Mouse (Mus musculus) kidney, embryonic 14.5 days (tissue): Measurements from ENCODE around the gene Dnal1. TPM values are rescaled to one million over a fixed set of nuclear protein-coding genes. Genes with fewer than 3 reads are reported as not detected.
A peak's percentile ranks its signal among the peaks of the same experiment; 100 is the strongest.

Source experiments
- ATAC-seq: fragments of 200-750 bp; cut with Nextera tagmentation; 2 replicates; pipeline ENCODE4 v1.8.0; 2017; ENCODE audit warnings: moderate number of reproducible peaks, mild to moderate bottlenecking, moderate TSS enrichment, moderate library complexity; ENCODE audit not compliant: low FRiP score, low TSS enrichment
- H3K27ac ChIP-seq: fragments of 300-500 bp; sonication (generic); 2 replicates; pipeline ENCODE4 v1.5.1; 2014; ENCODE audit warnings: low read depth, mild to moderate bottlenecking, low read length, moderate library complexity, mixed read lengths
- H3K27me3 ChIP-seq: fragments of 300-500 bp; sonication (generic); 2 replicates; pipeline ENCODE4 v1.6.1; 2014; ENCODE audit warnings: mild to moderate bottlenecking, low read length; ENCODE audit not compliant: control insufficient read depth, insufficient read depth
- H3K36me3 ChIP-seq: fragments of 300-500 bp; sonication (generic); 2 replicates; pipeline ENCODE4 v1.6.1; 2014; ENCODE audit warnings: low read length, mixed read lengths; ENCODE audit not compliant: control insufficient read depth, insufficient read depth
- H3K4me1 ChIP-seq: fragments of 300-500 bp; sonication (generic); 2 replicates; pipeline ENCODE4 v1.6.1; 2014; ENCODE audit warnings: low read length, mixed read lengths; ENCODE audit not compliant: control insufficient read depth, insufficient read depth
- H3K4me2 ChIP-seq: fragments of 300-500 bp; sonication (generic); replicated peaks from 2 replicates; pipeline ENCODE4 v1.6.1; 2014; ENCODE audit warnings: low read depth, mild to moderate bottlenecking, low read length
- H3K4me3 ChIP-seq: fragments of 300-500 bp; sonication (generic); 2 replicates; pipeline ENCODE4 v1.5.1; 2014; ENCODE audit warnings: mild to moderate bottlenecking, low read length
- H3K9ac ChIP-seq: fragments of 300-500 bp; sonication (generic); 2 replicates; pipeline ENCODE4 v1.6.1; 2014; ENCODE audit warnings: low read depth, mild to moderate bottlenecking, low read length, moderate library complexity
- H3K9me3 ChIP-seq: fragments of 300-500 bp; sonication (generic); 2 replicates; pipeline ENCODE4 v1.6.1; 2016; ENCODE audit warnings: low read length; ENCODE audit not compliant: control insufficient read depth
- WGBS: fragments of 180-500 bp; shearing (Covaris S2); extraction: QIAGEN DNeasy Blood & Tissue Kit; methylation state at CpG from one replicate; pipeline ENCODE4 v1.1.7; 2014; 5-methylcytosine and 5-hydroxymethylcytosine counted together
- polyA plus RNA-seq: library from polyadenylated mRNA; unstranded; fragments of >200 nt; fragmentation: Nextera tagmentation; extraction: Ambion mirVana; gene quantifications from 2 replicates; pipeline ENCODE4 v1.2.1, GENCODE M21; 2014

Gene Dnal1
- polyA plus RNA-seq, 1 experiment from 2014 or later = 5.1 TPM

GRCm38 (mm10) chr12:84190151-84190820 is 76.1 kb downstream of the Dnal1 start:
- Histone ChIP-seq H3K9ac (no peak overlapping the region), H3K36me3 (no peaks in the 10 kb centered on the region), H3K4me3 (no peak overlapping the region; the same call in 1 of the 2 replicates), H3K27ac (no peak overlapping the region), H3K4me1 (peaks cover 63% of the 10 kb centered on the region), H3K9me3 (0 out of 2 replicates have a peak, but pooled peaks cover 4% of the 10 kb centered on the region), H3K27me3 (no peaks in the 10 kb centered on the region), H3K4me2 (peak overlapping the region; percentile 85; the same call in 1 of the 2 replicates)
- WGBS = 21% methylated on average over 14 of the region's 15 CpGs
- peak; percentile 3; the same call in 1 of the 2 replicates for ATAC-seq

GRCm38 (mm10) chr12:84191190-84191589 is 77.0 kb downstream of the Dnal1 start:
- no peaks in the 10 kb centered on the region for H3K36me3 ChIP-seq
- no peak overlapping the region for H3K9ac ChIP-seq
- 0 out of 2 replicates have a peak, but pooled peaks cover 4% of the 10 kb centered on the region for H3K9me3 ChIP-seq
- no peaks in the 10 kb centered on the region for H3K27me3 ChIP-seq
- no peak overlapping the region for H3K27ac ChIP-seq
- ATAC-seq = no peak
- no peak overlapping the region; the same call in 1 of the 2 replicates for H3K4me3 ChIP-seq
- peaks cover 72% of the 10 kb centered on the region for H3K4me1 ChIP-seq
- WGBS = 64% methylated on average over 7 of the region's 7 CpGs
- peak overlapping the region; percentile 85; the same call in 1 of the 2 replicates for H3K4me2 ChIP-seq

GRCm38 (mm10) chr12:84191770-84192169 is 77.6 kb downstream of the Dnal1 start:
- ATAC-seq = no peak
- Histone ChIP-seq H3K9ac (peak overlapping the region; percentile 94; the same call in 1 of the 2 replicates), H3K4me1 (peaks cover 73% of the 10 kb centered on the region), H3K27me3 (no peaks in the 10 kb centered on the region), H3K4me2 (peak overlapping the region; percentile 85), H3K27ac (no peak overlapping the region), H3K4me3 (peak overlapping the region; percentile 76), H3K9me3 (no peaks in the 10 kb centered on the region), H3K36me3 (no peaks in the 10 kb centered on the region)
- 17% methylated on average over 5 of the region's 5 CpGs for WGBS

GRCm38 (mm10) chr12:84192280-84192679 is 78.1 kb downstream of the Dnal1 start:
- Histone ChIP-seq H3K27ac (peak overlapping the region; percentile 98), H3K9me3 (no peaks in the 10 kb centered on the region), H3K27me3 (no peaks in the 10 kb centered on the region), H3K4me3 (peak overlapping the region; percentile 76), H3K4me2 (peak overlapping the region; percentile 85), H3K36me3 (no peaks in the 10 kb centered on the region), H3K9ac (peak overlapping the region; percentile 94), H3K4me1 (peaks cover 69% of the 10 kb centered on the region)
- no peak for ATAC-seq
- 2% methylated on average over 13 of the region's 13 CpGs for WGBS

DNA sequence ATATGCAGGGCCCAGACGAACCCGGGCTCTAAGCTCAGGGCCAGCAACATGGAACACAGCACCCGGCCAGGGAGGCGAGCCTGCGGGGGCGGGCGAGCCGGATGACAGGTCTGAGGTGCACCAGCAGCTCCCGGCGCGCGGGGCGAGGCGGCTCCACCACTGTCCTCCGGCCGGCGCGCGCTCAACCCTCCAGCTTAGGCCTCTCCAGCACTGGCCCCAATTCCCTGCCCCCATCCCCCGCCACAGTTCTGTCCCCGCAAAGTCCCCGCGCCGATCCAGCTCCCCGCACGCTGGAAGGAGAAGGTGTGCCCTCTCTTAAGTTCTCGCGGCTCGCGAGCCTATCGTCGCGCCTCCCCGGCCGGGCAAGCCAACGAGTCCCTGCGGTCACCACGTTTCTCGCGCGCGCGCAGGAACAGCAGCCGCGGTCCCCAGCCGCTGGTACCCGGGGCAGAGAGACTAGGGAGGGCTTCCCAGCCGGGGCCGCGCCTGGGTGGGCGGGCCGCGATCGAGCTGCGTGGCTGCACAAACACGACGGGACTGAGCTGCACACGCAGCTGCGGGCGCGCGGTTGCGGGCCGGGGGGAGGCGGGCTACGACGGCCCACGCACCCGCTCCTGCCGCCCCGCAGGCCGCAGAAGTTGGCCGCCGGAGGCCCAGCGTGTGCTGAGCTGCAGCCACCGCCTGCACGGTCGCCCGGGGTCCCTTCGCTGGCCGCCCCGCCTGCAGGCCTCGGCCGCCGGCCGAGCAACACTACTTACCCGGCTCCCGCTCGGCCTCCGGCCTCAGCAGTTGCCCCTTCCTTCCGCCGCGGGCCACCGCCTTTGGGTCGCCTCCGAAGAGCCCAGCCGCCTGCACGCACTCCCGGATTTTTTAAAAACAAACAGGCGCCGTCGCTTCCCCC is 78.8 kb downstream of the Dnal1 start:
- Histone ChIP-seq H3K9ac (peak overlapping the region; percentile 94), H3K27me3 (no peaks in the 10 kb centered on the region), H3K27ac (peak overlapping the region; percentile 98), H3K4me2 (peak overlapping the region; percentile 85), H3K4me3 (peak overlapping the region; percentile 76), H3K9me3 (no peaks in the 10 kb centered on the region), H3K36me3 (no peaks in the 10 kb centered on the region), H3K4me1 (peaks cover 62% of the 10 kb centered on the region)
- peak; percentile 41 for ATAC-seq
- WGBS = under 1% methylated on average over 77 of the region's 102 CpGs

- H3K4me1 ChIP-seq = peaks cover 54% of the 10 kb centered on the region
- peak overlapping the region; percentile 98 for H3K27ac ChIP-seq
- peak; percentile 86 for ATAC-seq
- H3K4me2 ChIP-seq = peak overlapping the region; percentile 85
- no peaks in the 10 kb centered on the region for H3K36me3 ChIP-seq
- no peaks in the 10 kb centered on the region for H3K9me3 ChIP-seq
- H3K9ac ChIP-seq = peak overlapping the region; percentile 94
- under 1% methylated on average over 48 of the region's 49 CpGs for WGBS
- no peaks in the 10 kb centered on the region for H3K27me3 ChIP-seq
- H3K4me3 ChIP-seq = peak overlapping the region; percentile 76
Observed at GRCm38 (mm10) chr12:84193642-84194399, 79.7 kb downstream of the Dnal1 start.

- Histone ChIP-seq H3K4me3 (peak overlapping the region; percentile 76), H3K4me1 (peaks cover 47% of the 10 kb centered on the region), H3K9me3 (no peaks in the 10 kb centered on the region), H3K27me3 (no peaks in the 10 kb centered on the region), H3K36me3 (no peaks in the 10 kb centered on the region), H3K4me2 (peak overlapping the region; percentile 85), H3K27ac (peak overlapping the region; percentile 98; the same call in 1 of the 2 replicates), H3K9ac (peak overlapping the region; percentile 94)
- no peak for ATAC-seq
- WGBS = 4% methylated on average over 13 of the region's 13 CpGs
Observed at GRCm38 (mm10) chr12:84194400-84195109, 80.4 kb downstream of the Dnal1 start.

GRCm38 (mm10) chr12:84195195-84195594 is 81.0 kb downstream of the Dnal1 start:
- Histone ChIP-seq H3K4me2 (no peak overlapping the region), H3K36me3 (no peaks in the 10 kb centered on the region), H3K27ac (no peak overlapping the region), H3K4me1 (peaks cover 40% of the 10 kb centered on the region), H3K27me3 (no peaks in the 10 kb centered on the region), H3K9me3 (no peaks in the 10 kb centered on the region), H3K4me3 (no peak overlapping the region), H3K9ac (no peak overlapping the region)
- no peak for ATAC-seq
- 21% methylated on average over 6 of the region's 6 CpGs for WGBS
